Mouse (Mus musculus) erythroblast, adult 5-6 weeks (primary cell): ENCODE measurements at regions not wholly inside any gene's neighbourhood (a gene's known extent, or its start where the extent isn't known, plus 50 kb on each side); places are given as distances from the start of the nearest gene placed in this dataset.

ENCODE experiments used
- ATAC-seq: replicated peaks from 2 replicates; pipeline ENCODE4 v1.8.0; 2016; ENCODE audit warnings: moderate number of reproducible peaks, mild to moderate bottlenecking, moderate TSS enrichment, inconsistent platforms; ENCODE audit not compliant: poor library complexity, low FRiP score, severe bottlenecking

GRCm38 (mm10) chr8:126855056-126855609 lies 90.5 kb downstream of the Tomm20 start:
- ATAC-seq: no peak

- no peak for ATAC-seq
These were observed 91.3 kb downstream of the Tomm20 start for GRCm38 (mm10) chr8:126854121-126855055.

GRCm38 (mm10) chr8:126852663-126853390 lies 92.8 kb downstream of the Tomm20 start:
- no peak for ATAC-seq

DNA sequence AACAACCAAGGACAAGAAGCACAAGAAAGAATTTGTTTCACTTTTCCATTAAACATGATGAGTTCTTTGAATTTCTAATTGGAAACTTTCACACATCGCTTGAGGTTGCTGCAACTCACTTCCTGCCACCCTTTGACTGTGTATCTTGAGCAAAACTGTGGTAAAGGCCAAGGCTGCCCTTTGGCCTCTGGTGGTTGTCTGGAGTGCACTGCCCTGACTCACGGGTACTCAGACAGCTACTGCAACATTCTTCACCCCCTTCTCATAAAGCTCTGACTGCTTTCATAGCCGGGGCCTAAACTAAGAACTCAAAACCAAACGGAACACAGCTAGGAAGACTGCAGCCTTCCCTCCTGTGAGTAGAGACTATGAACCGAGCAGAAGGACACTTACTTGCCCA lies 93.5 kb downstream of the Tomm20 start:
- ATAC-seq: no peak

- no peak for ATAC-seq
These were observed 93.9 kb downstream of the Tomm20 start for GRCm38 (mm10) chr8:126851780-126852179.

GRCm38 (mm10) chr8:126850189-126850535 lies 95.5 kb downstream of the Tomm20 start:
- no peak for ATAC-seq

DNA sequence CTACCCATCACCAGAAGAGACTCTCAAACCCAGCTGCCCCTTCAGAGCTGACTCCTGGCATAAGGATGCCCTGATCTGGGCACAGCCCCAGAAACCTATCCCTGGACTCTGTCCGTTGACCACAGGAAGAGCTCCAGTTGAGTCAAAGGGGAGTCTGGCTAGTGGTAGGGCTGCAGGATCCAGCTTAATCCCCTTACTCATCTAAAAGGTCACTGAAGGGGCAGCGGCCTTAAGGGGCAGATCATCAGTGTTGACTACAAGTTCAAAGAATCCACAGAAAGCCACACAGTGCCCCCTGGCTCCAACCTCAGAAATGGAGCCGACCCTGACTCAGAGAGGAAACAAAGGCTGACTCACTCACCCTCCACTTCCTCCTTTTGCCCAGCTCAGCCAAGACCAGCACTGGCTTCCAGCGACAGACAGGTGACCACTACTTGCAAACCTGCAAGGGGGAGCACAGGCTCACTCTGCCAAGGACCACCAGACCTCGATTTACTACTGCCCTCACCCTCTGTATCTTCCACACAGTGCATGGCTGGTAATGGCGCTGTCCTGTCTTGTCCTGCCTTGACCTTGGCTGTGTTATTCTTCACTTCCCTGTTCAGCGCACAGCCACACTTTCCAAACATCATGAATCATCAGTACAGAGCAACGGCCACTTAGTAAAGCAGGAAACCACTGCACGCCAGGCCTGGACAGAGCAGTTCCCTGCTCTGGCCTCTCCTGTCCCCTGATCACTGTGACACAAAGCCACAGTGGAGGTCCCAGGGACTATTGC lies 96.0 kb downstream of the Tomm20 start:
- ATAC-seq: no peak

DNA sequence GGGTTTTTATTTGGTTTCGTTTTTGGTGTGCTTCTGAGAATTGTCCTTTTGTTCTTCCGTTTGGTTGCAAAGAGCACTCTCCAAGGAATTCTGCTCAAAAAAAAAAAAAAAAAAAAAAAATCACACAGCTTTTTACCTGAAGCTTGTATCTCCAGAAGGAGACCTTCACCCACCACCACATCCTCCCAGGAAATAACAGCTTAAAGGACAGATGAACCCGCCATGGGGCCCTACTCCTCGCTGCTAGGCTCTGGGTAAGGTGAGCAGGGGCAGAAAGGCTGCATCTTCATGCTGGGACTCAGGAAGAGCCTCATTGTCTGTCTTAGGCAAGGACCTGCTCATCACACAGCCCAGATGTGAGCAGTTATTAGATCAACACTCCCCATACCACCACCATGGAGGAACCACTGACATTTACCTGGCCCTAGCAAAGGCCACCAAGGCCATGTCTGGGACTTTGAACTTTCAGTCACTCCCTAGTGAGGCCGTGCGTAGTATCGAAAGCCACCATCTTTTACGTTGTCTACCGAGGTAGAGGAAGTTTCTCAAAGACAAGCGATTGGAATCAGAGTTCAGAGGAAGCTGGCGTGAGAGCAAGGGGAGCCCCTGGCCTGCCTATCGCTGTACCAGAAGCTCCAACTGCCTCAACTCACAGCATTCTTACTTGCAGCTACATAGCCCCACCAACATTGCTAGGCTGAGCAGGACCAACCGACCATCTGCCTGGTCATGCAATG lies 97.1 kb downstream of the Tomm20 start:
- ATAC-seq: no peak

- ATAC-seq: no peak
These were observed 97.8 kb downstream of the Tomm20 start for GRCm38 (mm10) chr8:126847664-126848353.

GRCm38 (mm10) chr8:126846188-126846565 lies 99.5 kb downstream of the Tomm20 start:
- ATAC-seq: no peak

DNA sequence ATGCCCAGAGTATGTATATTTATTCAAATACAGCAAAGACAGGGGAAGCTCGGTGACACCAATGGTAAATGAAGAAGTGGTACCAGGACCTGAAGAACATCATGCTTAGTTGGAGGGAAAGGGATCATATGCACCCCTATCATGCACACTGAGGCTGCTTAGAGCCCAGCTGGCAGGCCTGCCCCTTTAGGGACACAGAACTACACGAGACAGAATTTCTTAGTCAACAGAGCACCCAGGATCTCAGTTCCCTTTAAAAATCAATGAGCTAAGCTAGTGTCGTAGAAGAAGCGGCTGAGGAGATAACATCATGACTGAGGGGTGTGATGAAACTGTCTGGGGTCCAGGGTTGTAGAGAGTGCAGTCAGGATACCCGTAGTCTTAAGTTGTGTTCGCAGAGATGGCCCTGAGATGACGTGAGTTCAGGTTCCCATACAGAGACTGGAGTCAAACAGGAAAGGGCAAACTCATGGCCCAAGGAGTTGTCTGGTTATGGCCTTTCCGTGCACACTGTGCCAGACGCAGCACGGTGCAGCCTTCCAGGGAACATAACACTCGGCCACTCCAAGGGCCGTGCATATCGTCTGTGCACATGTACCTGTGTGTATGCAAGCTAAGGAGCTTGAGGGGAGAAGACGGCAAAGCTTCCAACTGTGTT lies 100.0 kb downstream of the Tomm20 start:
- no peak for ATAC-seq

DNA sequence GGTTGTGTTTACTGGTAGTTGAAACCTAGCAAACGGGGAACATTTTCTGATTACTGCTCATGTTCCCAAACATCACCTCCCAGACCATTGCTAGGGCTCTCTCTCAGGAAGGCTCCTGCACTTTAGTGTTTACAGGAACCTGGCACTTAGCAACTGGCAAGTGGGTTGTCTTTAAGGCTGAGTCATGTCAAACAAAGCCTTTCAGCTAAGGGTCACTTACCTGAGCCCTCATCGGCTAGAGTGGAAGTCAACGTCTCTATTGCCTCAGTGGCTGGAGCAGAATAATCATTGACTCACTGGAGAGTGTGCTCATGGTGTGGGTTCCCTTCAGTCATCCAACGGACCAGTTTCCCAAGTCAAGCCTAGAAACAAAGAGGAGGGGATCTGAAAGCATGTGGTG lies 101.0 kb downstream of the Tomm20 start:
- no peak for ATAC-seq

- no peak for ATAC-seq
These were observed 104.5 kb downstream of the Tomm20 start for GRCm38 (mm10) chr8:126841187-126841586.

DNA sequence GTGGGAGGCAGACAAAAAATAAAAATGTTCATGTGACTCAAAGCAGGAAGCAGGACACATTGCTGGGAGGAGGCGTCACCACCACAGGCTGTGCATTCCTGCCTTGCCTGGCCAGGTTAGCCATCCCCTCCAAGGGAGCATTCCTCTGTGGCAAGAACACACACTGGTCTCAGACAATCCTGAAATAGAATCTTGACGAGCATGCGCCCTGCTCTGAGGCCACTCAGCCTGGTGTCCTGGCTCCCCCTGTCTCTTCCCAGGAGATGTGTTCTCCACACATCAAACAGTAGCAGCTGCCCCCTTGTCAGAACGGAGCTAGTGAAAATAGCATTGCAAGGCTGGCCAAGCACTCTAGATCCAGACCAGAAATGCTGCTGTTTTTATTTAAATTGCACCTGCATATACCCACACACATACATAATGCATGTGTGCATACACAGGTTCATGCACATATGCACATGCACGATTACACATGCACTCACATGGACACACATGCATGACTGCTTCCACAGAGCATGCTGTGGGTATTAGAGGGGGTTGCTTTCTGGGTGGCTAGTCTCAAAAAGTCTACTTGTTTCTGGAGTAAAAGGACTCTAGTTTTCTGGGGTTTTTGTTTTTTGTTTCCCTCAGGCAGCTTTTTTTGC lies 105.8 kb downstream of the Tomm20 start:
- no peak for ATAC-seq

GRCm38 (mm10) chr8:126839039-126839711 lies 106.5 kb downstream of the Tomm20 start:
- no peak for ATAC-seq

GRCm38 (mm10) chr8:126838228-126838627 lies 107.4 kb downstream of the Tomm20 start:
- ATAC-seq: no peak

DNA sequence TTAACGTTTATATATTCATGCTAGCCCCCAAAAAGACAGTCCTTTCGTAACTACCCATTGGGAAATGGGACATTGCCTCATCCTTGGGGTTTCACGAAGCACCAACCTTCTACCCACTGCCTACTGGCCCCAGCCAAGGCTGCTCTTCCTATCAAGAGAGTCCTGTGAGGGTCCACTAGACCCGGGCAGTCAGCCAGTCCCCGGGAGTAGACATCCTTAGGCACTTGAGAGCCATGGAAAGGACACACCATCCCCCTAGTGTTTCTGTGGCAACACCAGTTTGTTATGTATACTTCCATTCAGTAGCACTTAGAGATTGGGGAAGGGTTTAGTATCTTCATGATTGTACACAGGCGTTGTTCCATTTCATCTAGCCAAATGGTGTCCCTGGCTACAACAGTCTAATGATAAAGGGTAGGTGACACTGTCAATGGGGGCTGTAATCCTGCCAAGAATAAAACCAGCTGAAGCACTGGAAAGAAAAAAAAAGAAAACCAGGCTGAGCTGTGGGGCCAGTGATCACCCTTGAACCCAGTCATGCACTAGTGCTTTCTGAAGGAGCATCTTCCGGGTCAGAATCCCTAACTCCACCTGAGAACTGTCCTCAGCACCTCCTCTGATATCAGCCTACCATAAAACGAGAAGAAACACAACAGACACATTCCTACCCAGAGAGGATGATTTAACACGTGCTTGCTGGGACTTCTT lies 108.2 kb downstream of the Tomm20 start:
- no peak for ATAC-seq
